Mouse (Mus musculus): Measurements from ENCODE around the gene Taf5l.
"Not testable (repeated sequence)": the region's sequence is repeated elsewhere in the genome, so short reads cannot be mapped to it uniquely, and the experiment has no call there.

Taf5l gene

DNA sequence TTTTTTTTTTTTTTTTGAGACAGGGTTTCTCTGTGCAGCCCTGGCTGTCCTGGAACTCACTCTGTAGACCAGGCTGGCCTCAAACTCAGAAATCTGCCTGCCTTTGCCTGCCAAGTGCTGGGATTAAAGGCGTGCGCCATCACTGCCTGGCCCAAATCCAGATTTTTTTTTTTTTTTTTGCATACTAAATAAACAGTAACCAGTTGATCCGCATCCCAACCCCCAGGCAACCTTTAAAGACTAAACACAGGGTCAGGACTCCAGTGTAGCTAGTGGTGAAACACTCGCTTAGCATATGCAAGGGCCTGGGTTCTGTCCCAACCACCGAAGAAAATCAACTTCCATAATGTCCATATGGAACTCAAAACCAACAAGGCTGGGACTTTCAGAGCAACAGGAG, 60.6 kb downstream of the Taf5l start:
- DNase-seq (ENCODE audit: low spot score), result not testable (repeated sequence)

- no peak for DNase-seq (ENCODE audit: low spot score)
Measured at GRCm38 (mm10) chr8:123960056-123960455, 61.1 kb downstream of the Taf5l start.

GRCm38 (mm10) chr8:123959473-123959872, 61.7 kb downstream of the Taf5l start:
- no peak for DNase-seq (ENCODE audit: low spot score)

- no peak for DNase-seq (ENCODE audit: low spot score)
Measured at GRCm38 (mm10) chr8:123958130-123958529, 63.1 kb downstream of the Taf5l start.

DNA sequence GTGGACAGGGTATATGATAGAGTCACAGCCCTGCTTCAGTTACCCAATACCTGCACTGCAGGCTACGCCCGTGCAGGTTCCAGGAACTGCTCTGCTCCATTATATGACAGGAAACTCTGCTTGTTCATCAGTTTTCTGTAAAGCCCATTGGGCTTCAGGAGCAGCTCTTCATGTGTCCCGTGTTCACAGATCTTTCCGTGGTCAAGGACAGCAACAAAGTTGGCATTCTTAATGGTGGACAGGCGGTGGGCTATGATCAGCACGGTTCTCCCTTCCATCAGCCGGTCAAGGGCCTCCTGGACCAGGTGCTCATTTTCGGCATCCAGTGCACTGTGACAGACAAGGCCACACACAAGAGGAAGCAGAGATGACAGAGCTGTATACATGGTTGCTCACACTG, 67.0 kb downstream of the Taf5l start:
- no peak for DNase-seq (ENCODE audit: low spot score)

DNA sequence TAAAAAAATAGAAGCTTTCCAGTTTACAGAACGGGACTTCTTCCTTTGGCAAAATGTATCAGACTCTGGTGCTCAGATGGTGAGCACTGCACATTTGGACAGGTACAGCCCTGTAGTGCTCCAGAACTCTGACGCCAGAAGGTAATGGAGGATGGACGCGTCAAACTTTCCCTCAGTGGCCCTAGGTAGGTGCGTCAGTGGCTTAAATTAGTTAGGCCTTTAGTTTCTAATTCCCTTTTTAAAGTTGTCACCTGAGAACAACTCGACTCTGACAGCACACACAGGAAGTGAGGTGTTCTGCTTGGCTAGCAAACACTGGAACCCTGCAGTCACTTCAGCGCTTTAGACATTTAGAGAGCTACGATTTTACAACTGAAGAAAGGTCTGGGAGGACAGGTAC, 67.5 kb downstream of the Taf5l start:
- no peak for DNase-seq (ENCODE audit: low spot score)

DNA sequence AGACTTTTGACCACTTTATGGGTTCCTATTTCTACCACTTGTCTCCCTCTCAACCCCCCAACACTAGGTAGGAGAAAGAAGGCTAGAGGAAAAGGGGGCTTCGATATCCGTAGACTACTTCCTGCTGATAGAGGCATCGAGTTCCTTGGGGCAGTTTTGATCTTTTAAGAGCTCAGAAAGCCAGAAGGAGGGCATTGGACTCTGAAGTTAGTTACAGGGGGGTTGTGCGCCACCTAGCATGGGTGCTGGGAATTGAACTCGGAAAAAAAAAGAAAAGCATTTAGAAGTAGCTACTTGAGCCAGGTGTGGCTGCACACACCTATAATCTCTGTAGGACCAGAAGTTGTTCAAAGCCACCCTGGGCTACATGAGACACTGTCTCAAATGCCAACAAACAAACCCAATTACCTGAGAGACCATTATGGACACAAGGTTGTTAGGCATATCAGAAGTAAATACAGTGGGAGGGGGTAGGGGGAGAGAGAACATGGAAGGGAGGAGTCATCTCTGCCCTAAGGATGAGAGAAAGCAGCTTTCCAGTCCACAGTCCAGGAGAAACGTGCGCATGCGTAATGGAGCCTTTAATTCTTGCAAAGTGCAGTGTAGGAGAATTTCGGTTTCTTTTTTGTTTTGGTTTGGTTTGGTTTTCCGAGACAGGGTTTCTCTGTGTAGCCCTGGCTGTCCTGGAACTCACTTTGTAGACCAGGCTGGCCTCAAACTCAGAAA, 71.0 kb downstream of the Taf5l start:
- DNase-seq (ENCODE audit: low spot score), result peak; percentile 81

- no peak for DNase-seq (ENCODE audit: low spot score)
Measured at GRCm38 (mm10) chr8:123949686-123949986, 71.6 kb downstream of the Taf5l start.

- peak; percentile 99 for DNase-seq (ENCODE audit: low spot score)
Measured at GRCm38 (mm10) chr8:123948942-123949685, 72.1 kb downstream of the Taf5l start, which contains the start of gene Nup133. Nup133 (minus strand) TSS chr8:123949265.

All from c-Kit-positive CD71-positive TER-119-positive erythroid progenitor cells, embryonic 14.5 days (primary cell).